Mouse (Mus musculus) adipose tissue, adult 10 weeks (tissue): ENCODE results near the gene Olfr1356. TPM values are rescaled to one million over a fixed set of nuclear protein-coding genes. Genes with fewer than 3 reads are reported as not detected.

Source experiments
- polyA plus RNA-seq: library from polyadenylated mRNA; stranded (reverse); fragments of 350-450 nt; fragmentation: Illumina TruSeq; extraction: RNeasy Lipid Tissue Mini Kit (QIAGEN cat#74804); gene quantifications from one replicate; pipeline ENCODE4 v1.2.3, GENCODE M21; 2014; ENCODE audit warnings: low read depth, low replicate concordance

The Olfr1356 gene
- polyA plus RNA-seq: not detected

DNA sequence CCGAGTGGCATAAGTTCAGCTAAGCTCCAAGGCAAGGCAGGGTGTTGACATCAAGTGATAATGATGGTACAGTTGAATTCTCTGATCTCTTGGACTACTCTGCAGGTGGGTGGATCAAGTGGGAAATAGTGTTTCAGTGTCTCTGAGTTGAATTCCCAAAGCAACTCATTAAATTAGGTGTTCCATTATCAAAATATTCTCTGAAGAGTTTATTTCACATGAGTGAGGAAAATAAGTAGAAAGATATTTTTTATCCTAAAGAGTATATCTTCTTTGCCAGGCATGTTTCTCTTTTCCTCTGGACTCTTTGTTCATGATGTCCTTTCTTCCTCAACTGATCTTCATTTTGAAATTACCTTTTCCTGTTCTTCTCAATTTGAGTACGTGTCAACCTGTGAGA, at the start of gene Olfr1356:
Olfr1356 (minus strand) TSS at position 101 of the 400 bp plus-strand sequence.

GRCm38 (mm10) chr10:78875240-78875639, 23.3 kb upstream of the Olfr1356 start, which contains the start of gene Olfr1355:
Gene Olfr1355 (plus strand): TSS chr10:78875540.

Other genes starting within 250 kb of the Olfr1356 start
- gene Olfr1357, start 234.1 kb downstream of the Olfr1356 start, polyA plus RNA-seq: not detected
- gene Casp14, start 133.9 kb downstream of the Olfr1356 start, polyA plus RNA-seq: 0.17 TPM
- 1.6 TPM for gene Ccdc105, start 99.1 kb downstream of the Olfr1356 start, polyA plus RNA-seq
- gene Slc1a6, start 71.7 kb downstream of the Olfr1356 start, polyA plus RNA-seq: 0.15 TPM
- not detected for gene Olfr1355, start 23.4 kb upstream of the Olfr1356 start, polyA plus RNA-seq
- gene Olfr1354, start 61.0 kb upstream of the Olfr1356 start, polyA plus RNA-seq: not detected
- gene Olfr8, start 98.5 kb upstream of the Olfr1356 start, polyA plus RNA-seq: not detected
- gene Olfr1353, start 111.1 kb upstream of the Olfr1356 start, polyA plus RNA-seq: not detected
- gene Olfr1352, start 128.9 kb upstream of the Olfr1356 start, polyA plus RNA-seq: not detected
- not detected for gene Olfr1351, start 160.3 kb upstream of the Olfr1356 start, polyA plus RNA-seq
- not detected for gene Olfr57, start 176.6 kb upstream of the Olfr1356 start, polyA plus RNA-seq
- gene 2610008E11Rik, start 245.4 kb upstream of the Olfr1356 start, polyA plus RNA-seq: 15.1 TPM